Mouse (Mus musculus) G1E (cell line): ENCODE measurements around the gene Polr3b.

ENCODE experiments used
- CTCF ChIP-seq: IDR thresholded peaks from 2 replicates; pipeline ENCODE4 v1.5.1; 2012; ENCODE audit warnings: low read depth, low read length, inconsistent platforms, mixed read lengths
- GATA1 ChIP-seq: IDR thresholded peaks from 2 replicates; pipeline ENCODE4 v1.6.1; 2012; ENCODE audit warnings: borderline replicate concordance, low read length, inconsistent platforms, mixed read lengths
- GATA2 ChIP-seq: IDR thresholded peaks from 2 replicates; pipeline ENCODE4 v1.6.1; 2012; ENCODE audit warnings: low read depth, low read length, inconsistent platforms, borderline replicate concordance
- POLR2AphosphoS5 ChIP-seq: IDR thresholded peaks from 2 replicates; pipeline ENCODE4 v1.6.1; 2012; ENCODE audit warnings: low read depth, low read length, inconsistent platforms; ENCODE audit not compliant: insufficient replicate concordance

GRCm38 (mm10) chr10:84578738-84579137, 43.4 kb upstream of the Polr3b start:
- TF ChIP-seq CTCF (no peak), GATA2 (no peak), POLR2AphosphoS5 (no peak), GATA1 (no peak)
